Mouse (Mus musculus) CD4-positive helper T cell, adult 2 months (primary cell): ENCODE data around the gene Echdc1.
A peak's percentile ranks its signal among the peaks of the same experiment; 100 is the strongest.

Source experiments
- DNase-seq: peaks from one replicate; pipeline ENCODE4 v3.0.0-alpha.2; 2012; ENCODE audit warnings: low read depth, missing footprints, low spot score

Gene Echdc1

DNA sequence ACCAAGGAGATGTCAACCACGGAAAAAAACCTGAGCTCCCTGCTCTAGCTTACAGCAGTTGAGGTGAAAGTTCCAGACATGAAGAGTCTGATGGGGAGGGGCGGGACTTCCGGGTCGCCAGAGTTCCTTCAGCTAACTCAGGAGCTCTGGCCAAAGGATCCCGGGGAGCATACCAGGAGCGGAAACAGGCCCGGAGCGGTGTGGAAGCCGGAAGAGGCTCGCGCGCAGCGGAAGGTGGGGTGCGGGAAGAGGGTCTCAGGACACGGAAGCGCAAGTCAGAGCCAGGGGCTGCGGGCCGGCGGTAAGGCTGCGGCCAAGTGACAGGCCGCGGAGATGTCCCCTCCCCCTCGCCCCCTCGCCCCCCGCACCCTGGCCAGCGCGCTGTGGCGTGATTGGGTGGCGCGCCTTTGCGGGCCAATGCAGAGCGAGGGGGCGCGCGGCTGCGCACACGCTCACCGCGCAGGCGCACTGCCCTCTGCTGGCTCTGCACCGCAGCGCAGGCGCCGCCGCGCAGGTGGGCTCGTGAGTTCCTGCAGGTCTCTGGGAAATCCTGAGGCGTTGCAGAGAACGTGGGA, at the start of gene Echdc1:
Echdc1 (plus strand) TSS at position 103 of the 575 bp plus-strand sequence.
- peak; percentile 91 for DNase-seq

GRCm38 (mm10) chr10:29281736-29282135, 31.2 kb upstream of the Echdc1 start:
- DNase-seq: no peak

DNA sequence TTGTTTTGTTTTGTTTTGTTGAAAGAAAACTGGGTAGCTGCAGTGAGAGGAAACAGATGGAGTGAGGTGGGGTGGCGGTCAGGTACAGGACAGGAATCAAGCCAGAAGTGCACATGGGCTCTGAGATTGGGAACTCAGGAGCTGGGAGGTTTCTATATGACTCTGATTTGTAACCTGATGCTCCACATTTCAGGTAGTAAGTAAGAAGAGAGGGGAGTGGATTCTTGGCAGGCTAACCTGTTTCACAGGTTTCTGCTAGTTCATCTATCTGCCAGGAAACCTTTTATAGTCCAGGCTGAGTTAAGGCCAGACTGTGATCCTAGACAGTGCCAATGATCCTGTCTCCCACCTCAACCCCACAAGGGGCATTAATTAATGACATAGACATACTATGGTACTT, 27.2 kb upstream of the Echdc1 start:
- DNase-seq: no peak

GRCm38 (mm10) chr10:29302230-29302629, 10.7 kb upstream of the Echdc1 start:
- DNase-seq: no peak

DNA sequence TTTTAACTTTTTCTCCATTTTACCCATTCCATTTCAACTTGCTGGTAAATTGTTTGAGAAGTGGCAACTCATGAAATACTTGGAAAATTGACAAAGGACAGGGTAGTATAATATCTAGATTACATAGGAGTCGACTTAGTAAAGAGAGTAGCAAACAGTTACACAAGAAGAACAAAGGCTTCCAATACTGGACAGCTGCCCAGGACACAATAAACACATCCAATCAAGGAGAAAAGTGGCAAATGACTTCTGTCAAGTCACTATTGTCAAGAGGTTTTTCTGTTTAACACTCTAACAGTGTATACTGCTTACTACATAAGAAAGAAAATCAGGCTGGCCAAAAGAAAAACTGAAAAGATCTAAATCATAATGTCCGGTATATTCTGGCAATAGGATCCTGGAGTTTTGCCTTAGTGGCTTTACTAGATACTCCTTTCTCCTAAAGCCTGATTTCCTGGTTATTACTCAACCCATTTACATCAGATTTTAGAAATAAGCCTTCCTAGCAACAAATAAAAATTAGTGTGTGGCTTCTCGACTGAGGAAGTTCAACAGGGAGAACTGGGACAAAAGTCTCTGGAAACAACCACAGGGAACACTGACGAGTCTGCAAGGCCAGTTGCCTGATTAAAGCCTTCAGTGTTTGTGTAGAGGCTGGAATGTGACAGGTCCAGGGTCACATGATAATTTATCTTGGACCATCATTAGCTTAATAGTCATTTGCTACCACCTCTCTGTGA, 1.3 kb upstream of the Echdc1 start:
- no peak for DNase-seq

DNA sequence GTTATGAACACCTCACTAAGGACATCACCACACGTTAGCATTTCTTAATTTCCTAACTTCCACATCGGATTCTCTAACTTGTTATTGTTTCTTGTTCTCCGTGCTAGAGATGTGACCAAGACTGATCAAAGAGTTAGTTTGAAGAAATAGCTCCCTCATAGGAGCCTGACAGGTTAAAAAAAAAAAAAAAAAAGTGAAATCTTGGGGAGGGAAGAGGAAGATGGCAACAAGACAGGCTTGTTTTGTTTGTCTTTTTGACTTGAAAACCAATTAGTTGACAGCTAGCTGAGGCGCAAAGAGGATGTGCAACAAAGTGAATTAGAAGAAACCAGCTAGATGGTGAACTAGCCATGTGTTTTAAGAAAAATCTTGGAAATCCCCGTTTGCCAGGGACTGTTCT, 939 bp downstream of the Echdc1 start:
- peak; percentile 18 for DNase-seq

GRCm38 (mm10) chr10:29324817-29325216, 11.9 kb downstream of the Echdc1 start:
- no peak for DNase-seq

- no peak for DNase-seq
Measured at GRCm38 (mm10) chr10:29333836-29334235, 20.9 kb downstream of the Echdc1 start.

DNA sequence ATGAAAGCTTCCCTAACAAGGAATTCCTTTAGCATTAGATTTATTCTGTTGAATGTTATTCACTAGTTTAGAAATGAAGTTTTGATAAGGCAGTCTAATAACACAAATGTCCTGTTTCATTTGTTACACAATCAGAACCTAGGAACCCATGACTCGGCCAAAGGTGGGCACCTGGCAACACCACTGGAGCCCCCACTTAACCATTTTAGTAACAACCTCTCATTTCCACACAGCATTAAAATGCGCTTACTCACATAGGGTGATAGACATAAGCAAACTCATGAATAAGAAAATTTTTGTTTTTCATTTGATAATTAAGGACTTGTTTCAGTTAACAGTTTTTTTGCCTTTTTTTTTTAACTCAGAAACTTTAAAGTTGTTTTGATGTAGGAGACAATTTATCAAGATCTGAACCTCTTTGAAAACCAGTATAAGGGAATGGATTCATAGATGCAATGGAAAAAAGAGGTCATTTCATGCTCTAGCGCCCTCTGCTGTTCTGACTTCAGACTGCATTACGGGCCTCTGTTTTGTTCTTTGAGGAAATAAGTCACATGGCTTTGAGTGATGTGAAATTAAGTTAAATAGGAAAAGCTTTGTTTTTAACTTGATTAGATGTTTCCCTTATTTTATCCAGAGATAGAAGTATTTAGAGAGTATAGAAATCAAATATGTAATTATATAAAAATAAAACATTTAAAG, 25.5 kb downstream of the Echdc1 start:
- peak; percentile 82 for DNase-seq

- no peak for DNase-seq
Measured at GRCm38 (mm10) chr10:29344232-29344631, 31.3 kb downstream of the Echdc1 start.

DNA sequence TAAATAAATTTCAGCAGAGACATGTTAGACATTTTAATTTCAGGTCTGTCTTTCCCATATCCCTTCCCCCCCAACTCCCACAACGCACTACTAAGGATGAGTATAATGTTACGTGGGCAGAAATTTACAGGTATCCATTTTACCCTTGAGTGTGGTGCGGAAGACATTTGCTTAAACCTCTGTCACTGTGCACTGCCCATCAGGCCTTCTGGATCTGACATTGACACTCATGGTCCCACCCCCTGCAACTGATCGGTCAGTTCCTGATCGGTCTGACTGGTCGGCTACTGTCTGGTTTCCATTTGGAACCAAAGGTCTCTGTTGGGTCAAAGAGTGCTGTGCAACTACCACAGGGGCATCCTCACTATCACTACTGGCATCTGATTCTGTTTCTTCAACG, 33.7 kb downstream of the Echdc1 start:
- no peak for DNase-seq

- no peak for DNase-seq
Measured at GRCm38 (mm10) chr10:29351420-29351819, 38.5 kb downstream of the Echdc1 start.

DNA sequence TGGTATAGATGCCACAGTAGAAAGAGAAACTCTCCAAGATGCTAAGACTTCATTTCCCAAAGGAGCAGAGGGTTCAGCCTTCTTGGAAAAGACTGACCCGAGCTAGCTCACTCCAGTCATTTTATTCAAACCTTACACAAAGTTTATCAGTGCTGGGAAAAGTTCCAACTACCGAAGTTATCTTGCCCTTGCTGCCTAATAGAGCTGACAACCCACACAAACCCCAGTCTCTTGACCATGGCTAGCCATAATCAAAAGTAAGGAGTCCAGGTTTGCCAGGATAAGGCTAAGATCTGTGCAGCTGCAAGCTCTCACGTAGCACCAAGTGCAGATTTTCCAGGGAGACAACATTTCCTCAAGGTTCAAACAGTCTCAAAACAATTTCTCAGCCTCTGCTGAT, 39.6 kb downstream of the Echdc1 start:
- DNase-seq: no peak

DNA sequence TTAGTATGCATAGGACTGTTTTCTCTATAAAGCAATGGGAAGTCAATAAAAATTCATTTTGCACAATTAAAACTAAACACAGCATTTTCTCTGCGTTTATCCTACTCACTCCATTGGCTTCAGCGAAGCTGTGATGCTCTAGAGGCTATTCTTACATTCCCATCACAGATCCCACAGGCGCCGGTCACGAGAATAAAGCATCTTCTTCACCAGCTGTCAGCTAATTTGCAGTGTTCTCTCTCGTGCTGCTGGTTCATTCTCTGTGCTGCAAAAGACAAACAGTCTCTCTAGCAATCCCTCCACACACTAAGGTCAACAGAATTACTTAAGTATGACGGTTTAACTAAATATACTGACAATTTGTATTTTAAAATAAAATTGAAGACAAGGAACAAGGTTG, 41.2 kb downstream of the Echdc1 start:
- DNase-seq: no peak

DNA sequence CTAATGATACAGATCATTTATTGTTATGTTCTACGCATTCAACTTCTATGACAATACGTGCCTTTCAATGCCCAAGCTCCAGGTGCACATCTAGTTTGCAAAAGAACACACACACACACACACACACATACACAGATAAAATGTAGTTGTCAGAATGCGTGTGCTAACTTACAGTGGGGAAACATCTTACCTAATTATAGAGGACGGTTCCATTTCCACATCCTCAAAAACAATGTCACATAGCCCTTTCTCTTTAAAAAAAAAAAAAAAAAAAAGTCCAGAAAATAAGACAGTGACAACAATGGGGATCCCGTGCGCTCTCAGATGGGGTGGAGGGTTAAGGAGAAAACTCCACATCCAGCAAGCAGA, 48.1 kb downstream of the Echdc1 start:
- no peak for DNase-seq

- peak; percentile 87 for DNase-seq
Measured at GRCm38 (mm10) chr10:29361464-29362196, 48.7 kb downstream of the Echdc1 start.

GRCm38 (mm10) chr10:29362197-29362900, 49.4 kb downstream of the Echdc1 start, which contains the start of gene Rnf146:
Gene Rnf146 (minus strand): TSS chr10:29362442.
- DNase-seq: no peak

DNA sequence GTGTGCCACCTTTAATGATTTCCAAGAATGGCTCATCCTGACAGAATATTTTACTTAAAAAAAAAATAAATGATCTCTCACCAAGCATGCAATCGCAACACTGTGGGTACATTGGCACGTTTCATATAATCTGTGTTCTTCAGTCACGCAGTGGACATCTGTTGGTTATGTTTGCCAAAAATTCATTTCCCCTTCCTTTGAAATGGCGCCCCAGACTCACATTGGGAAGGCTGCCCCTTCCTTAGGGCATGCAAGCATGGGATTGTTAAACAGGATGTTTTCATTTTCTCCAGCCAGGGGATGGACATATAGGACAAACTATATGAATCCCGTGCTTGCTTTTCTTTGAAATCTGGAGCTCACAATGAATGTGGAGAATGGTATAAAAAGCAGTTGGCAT, 61.1 kb downstream of the Echdc1 start:
- DNase-seq: no peak

DNA sequence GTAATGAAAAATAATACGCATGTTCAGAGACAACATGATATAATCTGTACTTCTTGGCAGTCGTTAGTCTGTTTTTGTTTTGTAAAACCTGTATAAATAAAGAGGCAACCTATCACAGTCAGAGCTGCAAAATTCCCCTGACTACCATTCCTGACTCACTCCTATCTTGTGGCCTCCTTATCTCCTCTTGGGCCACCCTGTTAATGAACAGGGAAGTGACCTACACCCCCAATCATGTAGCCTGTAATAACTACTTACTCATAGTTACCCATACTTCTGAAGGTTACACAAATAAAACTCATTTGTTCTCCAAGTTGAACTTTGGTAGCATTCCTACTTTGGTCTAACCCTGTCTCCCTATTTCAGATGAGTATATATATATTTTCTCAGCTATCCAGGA, 68.6 kb downstream of the Echdc1 start:
- no peak for DNase-seq

- peak; percentile 6 for DNase-seq
Measured at GRCm38 (mm10) chr10:29394890-29395289, 81.9 kb downstream of the Echdc1 start.
